Mouse (Mus musculus) CH12.LX (cell line): Measurements from ENCODE around the gene Ube2h. TPM values are rescaled to one million over a fixed set of nuclear protein-coding genes. Genes with fewer than 3 reads are reported as not detected.

Experiments used
- DNase-seq: peaks from one replicate; pipeline ENCODE4 v3.0.0-alpha.2; 2013; ENCODE audit errors: extremely low read depth
- H3K27ac ChIP-seq: 2 replicates; pipeline ENCODE4 v1.5.1; 2012; ENCODE audit warnings: low read depth, mild to moderate bottlenecking, control low read depth, moderate library complexity; ENCODE audit not compliant: insufficient read depth
- H3K27me3 ChIP-seq: replicated peaks from 2 replicates; pipeline ENCODE3; 2012; ENCODE audit warnings: inconsistent platforms
- H3K36me3 ChIP-seq, 2 experiments: replicated peaks in 1 of 2; 2 replicates each; pipeline versions ENCODE3 to v1.6.1; 2012; ENCODE audit warnings: inconsistent platforms in 1 of 2, low read length in 1 of 2, mild to moderate bottlenecking in 1 of 2, mixed read lengths in 1 of 2, moderate library complexity in 1 of 2; ENCODE audit not compliant: control insufficient read depth in 1 of 2, insufficient read depth in 1 of 2
- H3K4me1 ChIP-seq, 2 experiments: 2 replicates each; pipeline ENCODE4 v1.6.1; 2012; ENCODE audit warnings: inconsistent platforms in 1 of 2, moderate library complexity in 1 of 2; ENCODE audit not compliant: insufficient read depth in 2 of 2, control insufficient read depth in 1 of 2
- H3K4me2 ChIP-seq: 2 replicates; pipeline ENCODE4 v1.6.1; 2012; ENCODE audit warnings: low read depth, mild to moderate bottlenecking, control low read depth; ENCODE audit not compliant: poor library complexity, insufficient read depth, severe bottlenecking
- H3K4me3 ChIP-seq, 3 experiments: fragments of 150-350 bp in 1 of 3; sonication (generic) in 1 of 3; replicated peaks in 1 of 3; 2 replicates each; pipeline versions ENCODE3 to v1.5.1; 2011 to 2012; ENCODE audit warnings: low read depth in 2 of 3, low read length in 2 of 3, mild to moderate bottlenecking in 2 of 3, moderate library complexity in 2 of 3, control low read depth in 1 of 3, improper control_type of control experiment in 1 of 3, inconsistent platforms in 1 of 3, mixed read lengths in 1 of 3; ENCODE audit not compliant: poor library complexity in 1 of 3
- H3K79me2 ChIP-seq: replicated peaks from 2 replicates; pipeline ENCODE4 v1.6.1; 2012; ENCODE audit warnings: mild to moderate bottlenecking, moderate library complexity; ENCODE audit not compliant: control insufficient read depth, poor library complexity, insufficient read depth, severe bottlenecking; ENCODE audit errors: extremely low read depth
- H3K9ac ChIP-seq: 2 replicates; pipeline ENCODE4 v1.6.1; 2012; ENCODE audit warnings: low read depth, mild to moderate bottlenecking, control low read depth, moderate library complexity; ENCODE audit not compliant: insufficient read depth
- H3K9me3 ChIP-seq: replicated peaks from 2 replicates; pipeline ENCODE3; 2012; ENCODE audit warnings: low read length, inconsistent platforms, mixed read lengths
- BHLHE40 ChIP-seq: IDR thresholded peaks from 2 replicates; pipeline ENCODE4 v1.6.1; 2011; ENCODE audit warnings: mild to moderate bottlenecking, low read depth, low read length, improper control_type of control experiment
- CHD1 ChIP-seq: IDR thresholded peaks from 2 replicates; pipeline ENCODE4 v1.6.1; 2012; ENCODE audit warnings: low read depth, low read length, improper control_type of control experiment, inconsistent platforms
- CHD2 ChIP-seq: IDR thresholded peaks from 2 replicates; pipeline ENCODE4 v1.6.1; 2011; ENCODE audit warnings: low read length, improper control_type of control experiment
- CTCF ChIP-seq, 2 experiments: IDR thresholded peaks in 1 of 2; conservative IDR thresholded peaks in 1 of 2; 2 replicates each; pipeline ENCODE4 v1.5.1; 2011 to 2012; ENCODE audit warnings: low read depth in 2 of 2, low read length in 2 of 2, improper control_type of control experiment in 1 of 2, inconsistent platforms in 1 of 2, mild to moderate bottlenecking in 1 of 2, moderate library complexity in 1 of 2
- E2F4 ChIP-seq: IDR thresholded peaks from 2 replicates; pipeline ENCODE4 v1.6.1; 2011; ENCODE audit warnings: low read depth, low read length, improper control_type of control experiment; ENCODE audit not compliant: insufficient replicate concordance
- ELF1 ChIP-seq: IDR thresholded peaks from 2 replicates; pipeline ENCODE4 v1.6.1; 2014; ENCODE audit warnings: low read depth, mild to moderate bottlenecking, inconsistent platforms, low read length, improper control_type of control experiment
- EP300 ChIP-seq: IDR thresholded peaks from 2 replicates; pipeline ENCODE4 v1.6.1; 2011; ENCODE audit warnings: low read length, improper control_type of control experiment
- ETS1 ChIP-seq: conservative IDR thresholded peaks from 2 replicates; pipeline ENCODE4 v1.6.1; 2012; ENCODE audit warnings: low read depth, mild to moderate bottlenecking, inconsistent platforms, low read length, improper control_type of control experiment, moderate library complexity
- GABPA ChIP-seq: IDR thresholded peaks from 2 replicates; pipeline ENCODE4 v1.6.1; 2012; ENCODE audit warnings: low read depth, low read length, improper control_type of control experiment, inconsistent platforms; ENCODE audit not compliant: insufficient replicate concordance
- HCFC1 ChIP-seq: IDR thresholded peaks from 2 replicates; pipeline ENCODE4 v1.6.1; 2012; ENCODE audit warnings: low read depth, mild to moderate bottlenecking, inconsistent platforms, low read length, improper control_type of control experiment
- IRF4 ChIP-seq: IDR thresholded peaks from 2 replicates; pipeline ENCODE4 v1.6.1; 2014; ENCODE audit warnings: low read depth, mild to moderate bottlenecking, inconsistent platforms, low read length, improper control_type of control experiment
- JUN ChIP-seq: IDR thresholded peaks from 2 replicates; pipeline ENCODE4 v1.6.1; 2011; ENCODE audit warnings: low read depth, mild to moderate bottlenecking, low read length, improper control_type of control experiment, moderate library complexity; ENCODE audit not compliant: insufficient read depth
- JUND ChIP-seq: conservative IDR thresholded peaks from 2 replicates; pipeline ENCODE4 v1.6.1; 2011; ENCODE audit warnings: low read depth, low read length, improper control_type of control experiment
- KAT2A ChIP-seq: IDR thresholded peaks from 2 replicates; pipeline ENCODE4 v1.6.1; 2012; ENCODE audit warnings: low read length, improper control_type of control experiment, inconsistent platforms; ENCODE audit not compliant: insufficient replicate concordance
- MAFK ChIP-seq: IDR thresholded peaks from 2 replicates; pipeline ENCODE4 v1.6.1; 2011; ENCODE audit warnings: low read length, improper control_type of control experiment; ENCODE audit not compliant: insufficient replicate concordance
- MAX ChIP-seq: IDR thresholded peaks from 2 replicates; pipeline ENCODE4 v1.6.1; 2011; ENCODE audit warnings: low read length, improper control_type of control experiment
- MAZ ChIP-seq: IDR thresholded peaks from 2 replicates; pipeline ENCODE4 v1.6.1; 2012; ENCODE audit warnings: low read depth, mild to moderate bottlenecking, inconsistent platforms, low read length, improper control_type of control experiment, moderate library complexity
- MEF2A ChIP-seq: IDR thresholded peaks from 2 replicates; pipeline ENCODE4 v1.6.1; 2014; ENCODE audit warnings: low read depth, mild to moderate bottlenecking, inconsistent platforms, low read length, improper control_type of control experiment, borderline replicate concordance
- MXI1 ChIP-seq: IDR thresholded peaks from 2 replicates; pipeline ENCODE4 v1.6.1; 2011; ENCODE audit warnings: mild to moderate bottlenecking, low read depth, low read length, improper control_type of control experiment
- MYC ChIP-seq: IDR thresholded peaks from 2 replicates; pipeline ENCODE4 v1.6.1; 2011; ENCODE audit warnings: low read depth, mild to moderate bottlenecking, improper control_type of control experiment, low read length
- NELFE ChIP-seq: IDR thresholded peaks from 2 replicates; pipeline ENCODE4 v1.6.1; 2011; ENCODE audit warnings: low read depth, low read length, improper control_type of control experiment
- NRF1 ChIP-seq: IDR thresholded peaks from 2 replicates; pipeline ENCODE4 v1.6.1; 2014; ENCODE audit warnings: low read depth, mild to moderate bottlenecking, inconsistent platforms, low read length, improper control_type of control experiment, moderate library complexity
- PAX5 ChIP-seq: IDR thresholded peaks from 2 replicates; pipeline ENCODE4 v1.6.1; 2012; ENCODE audit warnings: low read length, inconsistent platforms, mixed read lengths
- POLR2A ChIP-seq: IDR thresholded peaks from 2 replicates; pipeline ENCODE4 v1.6.1; 2011; ENCODE audit warnings: low read depth, mild to moderate bottlenecking, improper control_type of control experiment, low read length
- POLR2AphosphoS2 ChIP-seq: IDR thresholded peaks from 2 replicates; pipeline ENCODE4 v1.6.1; 2011; ENCODE audit warnings: low read depth, low read length, improper control_type of control experiment
- RAD21 ChIP-seq: IDR thresholded peaks from 2 replicates; pipeline ENCODE4 v1.6.1; 2011; ENCODE audit warnings: low read depth, mild to moderate bottlenecking, low read length, improper control_type of control experiment, moderate library complexity
- RCOR1 ChIP-seq: conservative IDR thresholded peaks from 2 replicates; pipeline ENCODE4 v1.6.1; 2012; ENCODE audit warnings: low read depth, mild to moderate bottlenecking, inconsistent platforms, low read length, improper control_type of control experiment
- SIN3A ChIP-seq: IDR thresholded peaks from 2 replicates; pipeline ENCODE4 v1.6.1; 2012; ENCODE audit warnings: low read length, improper control_type of control experiment, inconsistent platforms
- SMC3 ChIP-seq: IDR thresholded peaks from 2 replicates; pipeline ENCODE4 v1.6.1; 2011; ENCODE audit warnings: low read depth, low read length, improper control_type of control experiment
- TBP ChIP-seq: conservative IDR thresholded peaks from 2 replicates; pipeline ENCODE4 v1.6.1; 2011; ENCODE audit warnings: low read depth, low read length, improper control_type of control experiment
- TCF12 ChIP-seq: IDR thresholded peaks from 2 replicates; pipeline ENCODE4 v1.6.1; 2014; ENCODE audit warnings: low read depth, mild to moderate bottlenecking, inconsistent platforms, low read length, improper control_type of control experiment
- UBTF ChIP-seq: IDR thresholded peaks from 2 replicates; pipeline ENCODE4 v1.6.1; 2012; ENCODE audit warnings: low read depth, mild to moderate bottlenecking, inconsistent platforms, low read length, improper control_type of control experiment, moderate library complexity
- USF1 ChIP-seq: IDR thresholded peaks from 2 replicates; pipeline ENCODE4 v1.6.1; 2014; ENCODE audit warnings: low read depth, mild to moderate bottlenecking, inconsistent platforms, low read length, improper control_type of control experiment
- USF2 ChIP-seq: conservative IDR thresholded peaks from 2 replicates; pipeline ENCODE4 v1.6.1; 2011; ENCODE audit warnings: low read depth, low read length, improper control_type of control experiment
- ZC3H11A ChIP-seq: IDR thresholded peaks from 2 replicates; pipeline ENCODE4 v1.6.1; 2012; ENCODE audit warnings: low read depth, mild to moderate bottlenecking, inconsistent platforms, low read length, improper control_type of control experiment
- ZKSCAN1 ChIP-seq: IDR thresholded peaks from 2 replicates; pipeline ENCODE4 v1.6.1; 2012; ENCODE audit warnings: low read depth, inconsistent platforms, low read length, improper control_type of control experiment, borderline replicate concordance
- ZMIZ1 ChIP-seq: IDR thresholded peaks from 2 replicates; pipeline ENCODE4 v1.6.1; 2012; ENCODE audit warnings: low read depth, mild to moderate bottlenecking, inconsistent platforms, low read length, improper control_type of control experiment
- ZNF384 ChIP-seq: IDR thresholded peaks from 2 replicates; pipeline ENCODE4 v1.6.1; 2012; ENCODE audit warnings: low read depth, low read length, improper control_type of control experiment, inconsistent platforms
- dilution Hi-C: fragments of 300-500 bp; cut with MboI; formaldehyde crosslinking; loops from 2 replicates; pipeline ENCODE4 v1.14.3; 2020; ENCODE audit warnings: low sequenced_read_pairs; ENCODE audit not compliant: extremely low pct_unique_long_range_greater_than_20kb, extremely low pct_ligation_motif_present
- in situ Hi-C: fragments of 300-500 bp; cut with MboI; formaldehyde crosslinking; loops from 3 replicates; pipeline ENCODE4 v1.14.3; 2019; ENCODE audit warnings: low sequenced_read_pairs, low pct_ligation_motif_present, low pct_unique_long_range_greater_than_20kb, mixed read lengths
- polyA plus RNA-seq: library from polyadenylated mRNA; unstranded; fragments of >175 nt; gene quantifications from 2 replicates; pipeline ENCODE4 v1.2.1, GENCODE M21; 2012; ENCODE audit warnings: low read depth; ENCODE audit not compliant: insufficient read length
- total RNA-seq, 2 experiments: library from RNA; depleted of rRNA; stranded (reverse); fragments of 300-350 nt in 1 of 2; fragments of >200 nt in 1 of 2; gene quantifications; 2 replicates each; pipeline ENCODE4 v1.2.3; 2012 to 2014

Gene Ube2h
- total and polyA plus RNA-seq, 3 experiments: 6.1 to 13.4 (median 13.4) TPM

GRCm38 (mm10) chr6:30210788-30211187 lies 93.6 kb downstream of the Ube2h start:
- H3K4me1 ChIP-seq: peaks cover 0 to 10% of the 10 kb centered on the region in 2 experiments; a peak in 2 of 4 replicates
- no peak for TF ChIP-seq MAZ
- no peak for TF ChIP-seq RCOR1
- peak; percentile 91 for TF ChIP-seq RAD21
- no peak for TF ChIP-seq POLR2A
- TF ChIP-seq CHD2: no peak
- TF ChIP-seq EP300: no peak
- no peak for TF ChIP-seq MYC
- TF ChIP-seq KAT2A: no peak
- TF ChIP-seq NELFE: no peak
- no peak for TF ChIP-seq NRF1
- TF ChIP-seq ZMIZ1: no peak
- no peak for TF ChIP-seq ETS1
- TF ChIP-seq ZC3H11A: peak; percentile 64
- no peak for TF ChIP-seq SIN3A
- TF ChIP-seq E2F4: no peak
- no peak for TF ChIP-seq MXI1
- no peak for TF ChIP-seq ZKSCAN1
- no peak for TF ChIP-seq CHD1
- no peak for TF ChIP-seq USF2
- no peak for TF ChIP-seq ELF1
- TF ChIP-seq TBP: no peak
- TF ChIP-seq MAFK: no peak
- TF ChIP-seq ZNF384: no peak
- no peak for TF ChIP-seq IRF4
- TF ChIP-seq TCF12: no peak
- TF ChIP-seq BHLHE40: peak; percentile 20; the same call in 1 of the 2 replicates
- no peak for TF ChIP-seq HCFC1
- TF ChIP-seq MAX: no peak
- TF ChIP-seq UBTF: no peak
- no peak for TF ChIP-seq POLR2AphosphoS2
- no peak for TF ChIP-seq JUN
- peak; percentile 93 for TF ChIP-seq SMC3
- no peak for TF ChIP-seq MEF2A
- no peak for TF ChIP-seq GABPA
- no peak for TF ChIP-seq USF1
- TF ChIP-seq CTCF (conservative IDR thresholded peaks at IDR 0.05 in 1 of 2, IDR thresholded peaks at IDR 0.05 in 1 of 2; ENCODE audit: low read depth in 2 of 2, low read length in 2 of 2): peak; percentile 89 to 94
- no peak for TF ChIP-seq PAX5
- no peak for TF ChIP-seq JUND
- no peak overlapping the region for H3K27ac ChIP-seq
- no peaks in the 10 kb centered on the region for H3K27me3 ChIP-seq
- no peaks in the 10 kb centered on the region for H3K79me2 ChIP-seq
- H3K4me2 ChIP-seq: no peak overlapping the region
- in situ Hi-C loops (no loop called here), dilution Hi-C loops (no loop called here)
- DNase-seq: peak; percentile 86
- H3K4me3 ChIP-seq: no peak overlapping the region
- H3K9me3 ChIP-seq: no peaks in the 10 kb centered on the region
- H3K36me3 ChIP-seq: peaks cover 9 to 20% of the 10 kb centered on the region in 2 experiments
- H3K9ac ChIP-seq: no peak overlapping the region
